Mouse (Mus musculus) heart, adult 18-20 months (tissue): ENCODE measurements around the gene H2al1e. TPM values are rescaled to one million over a fixed set of nuclear protein-coding genes. Genes with fewer than 3 reads are reported as not detected.

Experiments used
- total RNA-seq, 2 experiments: library from RNA; stranded (reverse); gene quantifications; 2 replicates each; pipeline ENCODE4 v1.2.3; 2021

H2al1e gene
- total RNA-seq, 2 experiments from 2014 or later: not detected

Other genes with a start within 250 kb of the H2al1e start
- gene H2al1a, start 12.7 kb upstream of the H2al1e start, total RNA-seq: not detected
- not detected for gene H2al1b, start 9.5 kb upstream of the H2al1e start, total RNA-seq
- not detected for gene H2al1c, start 6.3 kb upstream of the H2al1e start, total RNA-seq
- gene H2al1d, start 3.1 kb upstream of the H2al1e start, total RNA-seq: not detected
- gene H2al1f, start 3.2 kb downstream of the H2al1e start, total RNA-seq: not detected
- gene H2al1g, start 6.3 kb downstream of the H2al1e start, total RNA-seq: not detected
- gene H2al1h, start 9.6 kb downstream of the H2al1e start, total RNA-seq: not detected
- gene H2al1i, start 12.7 kb downstream of the H2al1e start, total RNA-seq: not detected
- gene H2al1j, start 15.9 kb downstream of the H2al1e start, total RNA-seq: not detected